Comparison of ENCODE assay signal across 8 mouse cellular contexts in the genomic region with DNA sequence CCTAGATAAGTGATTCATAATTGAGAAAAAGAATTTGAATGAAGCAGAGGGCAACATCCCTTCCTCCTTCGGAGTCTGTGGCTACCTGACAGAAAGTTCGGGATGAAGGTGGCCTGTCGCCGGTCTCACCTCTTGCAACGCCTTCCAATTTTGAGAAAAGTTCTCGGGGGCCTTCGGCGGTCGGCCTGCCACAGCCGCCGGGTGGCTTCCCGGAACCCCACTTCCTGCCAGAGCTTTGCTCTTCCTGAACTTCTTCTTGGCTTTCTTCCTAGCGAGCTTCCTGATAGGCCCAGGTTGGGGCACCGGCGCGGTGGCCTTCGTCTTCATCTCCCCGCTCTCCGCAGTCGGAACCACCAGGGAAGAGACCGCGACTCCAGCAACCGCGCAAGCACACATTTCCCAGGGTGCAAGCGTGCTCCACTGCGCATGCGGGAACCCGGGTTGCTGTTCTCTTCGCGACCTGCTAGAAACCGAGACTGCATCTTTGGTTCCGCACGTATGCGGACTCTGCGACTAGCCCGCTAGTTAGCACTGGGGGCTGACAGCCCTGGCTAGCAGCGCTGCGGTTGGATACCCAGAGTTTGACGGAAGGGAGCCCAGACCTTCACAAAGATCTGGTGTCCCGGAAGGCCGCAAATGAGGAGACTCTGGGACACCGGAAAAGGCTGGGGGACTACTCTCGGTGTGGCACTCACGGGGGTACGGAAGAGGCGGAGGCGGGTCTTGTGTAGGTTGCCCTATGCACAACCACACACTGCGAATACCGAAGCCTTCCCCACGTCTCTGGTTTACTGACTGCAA. TPM values are rescaled to one million over a fixed set of nuclear protein-coding genes. Genes with fewer than 3 reads are reported as not detected.
DNase-seq lines count a peak whose midpoint lies in the region; ATAC-seq and TF ChIP-seq lines count a peak whose summit lies in the region.

A gene (minus strand): TSS at position 464 of the 801 bp plus-strand sequence.

- H3K9ac ChIP-seq in kidney, embryonic 15.5 days, result peak within 1 kb of the TSS; percentile 92

- peak within 1 kb of the TSS; percentile 96 for H3K27ac ChIP-seq in bone marrow macrophage, adult 2 months (ENCODE audit: insufficient read depth, low read depth, low read length)
- peak within 1 kb of the TSS; percentile 82 for H3K27ac ChIP-seq in embryonic fibroblast, embryonic 13.5 days (ENCODE audit: insufficient read depth, low read length)
- peak within 1 kb of the TSS; percentile 98 for H3K27ac ChIP-seq in heart, embryonic 10.5 days
- peak within 1 kb of the TSS; percentile 100 for H3K27ac ChIP-seq in kidney, embryonic 15.5 days

- peak within 1 kb of the TSS; percentile 83 for H3K4me2 ChIP-seq in kidney, embryonic 15.5 days

- TF ChIP-seq POLR2A in bone marrow macrophage, adult 2 months (IDR thresholded peaks at IDR 0.05; ENCODE audit: borderline replicate concordance, low read depth, low read length), result no peak
- peak; percentile 91 for TF ChIP-seq POLR2A in embryonic fibroblast, embryonic 13.5 days (IDR thresholded peaks at IDR 0.05; ENCODE audit: low read depth, low read length)

- DNase-seq in A20 (ENCODE audit: low read depth, low spot score), result peak; percentile 98
- peak; percentile 95 for DNase-seq in heart, embryonic 10.5 days (ENCODE audit: low spot score)
- DNase-seq in liver, result peak; percentile 94
- peak; percentile 92 to 98 for DNase-seq in spleen, postnatal 4 days (ENCODE audit: low spot score in 2 of 2)

- WGBS in heart, embryonic 10.5 days, result under 1% methylated on average over 50 of the region's 50 CpGs
- under 1% methylated on average over 50 of the region's 50 CpGs for whole genome bisulfite sequencing in kidney, embryonic 15.5 days

- H3K4me1 ChIP-seq in bone marrow macrophage, adult 2 months (ENCODE audit: control insufficient read depth, insufficient read depth, low read length), result peaks cover 22% of the 10 kb centered on the region
- H3K4me1 ChIP-seq in embryonic fibroblast, embryonic 13.5 days (ENCODE audit: control insufficient read depth, insufficient read depth, low read length), result peaks cover 4% of the 10 kb centered on the region; the same call in 1 of the 2 replicates
- peaks cover 19% of the 10 kb centered on the region for H3K4me1 ChIP-seq in heart, embryonic 10.5 days
- peaks cover 34% of the 10 kb centered on the region for H3K4me1 ChIP-seq in kidney, embryonic 15.5 days

- H3K9me3 ChIP-seq in heart, embryonic 10.5 days, result no peaks in the 10 kb centered on the region
- no peaks in the 10 kb centered on the region for H3K9me3 ChIP-seq in kidney, embryonic 15.5 days (replicated peaks)

- TF ChIP-seq CTCF in bone marrow macrophage, adult 2 months (IDR thresholded peaks at IDR 0.05; ENCODE audit: low read depth, low read length), result no peak
- no peak for TF ChIP-seq CTCF in embryonic fibroblast, embryonic 13.5 days (IDR thresholded peaks at IDR 0.05; ENCODE audit: borderline replicate concordance, insufficient read depth, low read length)

- peak; percentile 94 for ATAC-seq in kidney, embryonic 15.5 days (replicated peaks; ENCODE audit: low FRiP score)
- ATAC-seq in monocyte, adult 5-6 weeks (replicated peaks; ENCODE audit: insufficient number of reproducible peaks, low FRiP score, low TSS enrichment, poor library complexity, severe bottlenecking), result peak; percentile 94

- no peaks in the 10 kb centered on the region for H3K27me3 ChIP-seq in heart, embryonic 10.5 days (ENCODE audit: insufficient read depth, poor library complexity, severe bottlenecking)
- H3K27me3 ChIP-seq in kidney, embryonic 15.5 days, result no peaks in the 10 kb centered on the region

- H3K4me3 ChIP-seq in bone marrow macrophage, adult 2 months (ENCODE audit: insufficient read depth, low read length), result peak within 1 kb of the TSS; percentile 95
- peak within 1 kb of the TSS; percentile 89 for H3K4me3 ChIP-seq in embryonic fibroblast, embryonic 13.5 days (ENCODE audit: insufficient read depth, low read length)
- H3K4me3 ChIP-seq in heart, embryonic 10.5 days, result peak within 1 kb of the TSS; percentile 80
- peak within 1 kb of the TSS; percentile 93 for H3K4me3 ChIP-seq in kidney, embryonic 15.5 days (replicated peaks)

- H3K36me3 ChIP-seq in heart, embryonic 10.5 days, result peaks cover 29% of the 10 kb centered on the region
- peaks cover 33% of the 10 kb centered on the region for H3K36me3 ChIP-seq in kidney, embryonic 15.5 days

RNA-seq across cellular contexts. Expression of the gene that starts here (rescaled TPM):
- polyA plus RNA-seq in bone marrow macrophage, adult 2 months (2012; ENCODE audit: insufficient read depth, insufficient read length, missing spikeins), result 57.9 and 62.1 TPM in 2 replicates
- polyA plus RNA-seq in embryonic fibroblast, embryonic 13.5 days (2011; ENCODE audit: insufficient read length, low read depth, missing spikeins), result 44.3 and 48.8 TPM in 2 replicates
- polyA plus RNA-seq in heart, embryonic 10.5 days (2016; fragmentation: Nextera tagmentation; extraction: Ambion mirVana), result 34.5 and 46.9 TPM in 2 replicates
- polyA plus RNA-seq in kidney, embryonic 15.5 days (2015; fragmentation: Nextera tagmentation; extraction: Ambion mirVana), result 49.7 and 50.1 TPM in 2 replicates
- 49.0 to 99.1 TPM (median 49.2 TPM) in 3 replicates for total RNA-seq in monocyte, adult 5-6 weeks (2017)

Comparison
In these comparisons a context has a peak if more than half of its experiments do, and no peak if none do; other contexts are left out.
1. Peak in every context shown above with its lines: DNase-seq, ATAC-seq, H3K4me3 ChIP-seq and H3K27ac ChIP-seq.